Mouse (Mus musculus) heart, adult 8-10 months (tissue): Measurements from ENCODE around the gene Faap20. TPM values are rescaled to one million over a fixed set of nuclear protein-coding genes. Genes with fewer than 3 reads are reported as not detected.
"Not testable (repeated sequence)": the region's sequence is repeated elsewhere in the genome, so short reads cannot be mapped to it uniquely, and the experiment has no call there.

Experiments used
- DNase-seq: peaks from one replicate; pipeline ENCODE4 v3.0.0; 2022; ENCODE audit warnings: low spot score
- total RNA-seq, 4 experiments: library from RNA; stranded (reverse); gene quantifications; 2 replicates each; pipeline ENCODE4 v1.2.4; 2022

Faap20 gene
- total RNA-seq, 4 experiments from 2014 or later, result 12.4 to 17.8 (median 15.9) TPM

DNA sequence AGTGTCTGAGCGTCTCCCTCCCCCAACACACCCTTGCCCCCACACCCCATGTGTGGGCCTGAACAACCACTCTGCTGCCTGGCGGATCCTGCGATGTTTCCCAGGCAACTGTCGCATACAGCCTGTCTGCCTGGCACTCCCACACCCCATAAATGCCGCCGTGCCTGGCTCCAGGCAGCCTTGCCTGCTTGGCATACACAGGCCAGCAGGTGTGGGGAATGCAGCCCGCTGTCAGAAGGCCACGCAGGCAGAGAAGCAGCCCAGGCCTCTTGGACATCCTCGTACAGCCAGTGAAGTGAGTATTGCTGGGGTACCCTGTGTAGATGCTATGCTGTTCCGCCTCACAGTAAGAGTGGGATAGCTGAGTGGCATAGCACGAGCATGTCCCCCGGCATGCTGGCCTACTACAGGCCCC is 2.9 kb upstream of the Faap20 start:
- no peak for DNase-seq

DNA sequence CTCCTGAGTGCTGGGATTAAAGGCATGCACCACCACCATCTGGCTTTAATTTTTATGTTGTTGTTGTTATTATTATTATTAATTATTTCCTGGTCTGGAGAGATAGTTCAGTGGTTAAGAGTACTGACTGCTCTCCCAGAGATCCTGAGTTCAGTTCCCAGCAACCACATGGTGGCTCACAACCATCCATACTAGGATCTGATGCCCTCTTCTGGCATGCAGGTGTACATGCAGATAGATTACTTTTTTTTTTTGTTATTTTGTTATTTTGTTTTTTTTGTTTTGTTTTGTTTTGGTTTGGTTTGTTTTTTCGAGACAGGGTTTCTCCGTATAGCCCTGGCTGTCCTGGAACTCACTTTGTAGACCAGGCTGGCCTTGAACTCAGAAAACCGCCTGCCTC is 1.5 kb upstream of the Faap20 start:
- DNase-seq, result not testable (repeated sequence)

DNA sequence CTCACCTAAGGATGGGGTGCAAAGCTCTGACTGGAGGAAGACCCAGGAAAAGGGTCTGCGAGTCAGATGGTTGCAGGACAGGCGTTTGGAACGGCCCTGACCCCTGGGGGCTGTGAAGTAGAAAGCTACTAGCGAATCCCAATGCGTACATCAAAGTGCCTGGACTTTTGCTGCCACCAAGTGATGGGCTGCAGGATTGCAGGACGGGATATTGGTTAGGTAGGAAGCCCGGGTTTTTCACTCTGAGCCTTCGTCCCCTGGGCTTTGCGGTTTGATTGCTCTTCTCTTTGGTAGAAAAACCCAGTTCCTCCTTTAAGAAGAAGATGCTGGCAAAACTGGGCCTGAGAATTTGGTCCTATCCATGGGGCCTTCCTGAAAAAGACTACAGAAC is 350 bp upstream of the Faap20 start:
- peak; percentile 96 for DNase-seq

DNA sequence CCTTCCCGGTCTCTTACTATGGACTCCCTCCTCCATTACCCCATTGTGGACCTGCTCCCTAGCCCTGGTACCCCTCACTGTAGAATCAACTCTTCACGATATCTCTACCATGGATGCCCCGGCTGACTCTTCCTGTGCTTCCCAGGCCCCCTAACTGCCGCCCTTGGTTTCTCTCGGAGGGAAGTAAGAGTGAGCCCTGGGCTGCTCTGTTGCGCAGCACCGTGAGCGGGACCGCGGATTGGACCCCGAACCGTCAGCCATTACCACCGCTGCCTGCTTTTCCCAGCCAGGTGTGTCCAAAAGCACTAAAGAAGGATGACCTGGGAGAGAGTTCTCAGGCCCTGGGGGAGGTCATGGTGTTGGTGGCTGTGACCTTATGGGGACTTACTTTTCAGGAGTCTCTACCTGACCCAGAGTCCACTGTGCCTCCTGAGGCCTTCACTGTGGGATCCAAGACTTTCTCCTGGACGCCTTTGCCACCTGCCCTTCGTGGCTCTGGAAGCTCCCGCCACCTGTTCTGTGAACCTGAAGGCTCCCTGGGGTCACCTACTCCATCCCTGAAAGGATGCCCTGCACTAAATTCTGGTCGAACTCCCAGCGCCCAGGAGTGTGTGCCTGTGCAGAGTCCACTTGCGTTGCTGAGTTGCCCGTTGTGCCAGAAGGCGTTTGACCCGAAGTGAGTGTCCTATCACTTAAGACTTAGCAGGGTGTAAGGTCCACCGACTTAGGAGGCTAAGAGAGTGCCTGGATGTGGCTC is 937 bp downstream of the Faap20 start:
- no peak for DNase-seq

DNA sequence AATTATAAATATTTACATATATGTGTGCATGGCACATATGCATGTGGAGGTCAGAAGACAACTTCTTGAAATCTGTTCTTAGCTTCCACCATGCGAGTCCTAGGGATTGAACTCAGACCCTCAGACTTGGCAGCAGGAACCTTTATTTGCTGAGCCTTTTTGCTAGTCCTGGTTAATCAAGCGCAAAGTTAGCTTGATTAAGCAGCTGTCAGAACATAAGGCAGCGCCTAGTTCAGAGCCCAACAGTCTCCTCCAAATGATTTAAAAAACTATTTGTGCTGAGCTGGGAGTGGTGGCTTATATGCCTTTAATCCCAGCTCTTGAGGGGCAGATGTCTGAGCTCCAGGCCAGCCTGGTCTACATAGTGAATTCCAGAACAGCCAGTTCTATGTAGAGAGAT is 1.5 kb downstream of the Faap20 start:
- DNase-seq, result no peak

DNA sequence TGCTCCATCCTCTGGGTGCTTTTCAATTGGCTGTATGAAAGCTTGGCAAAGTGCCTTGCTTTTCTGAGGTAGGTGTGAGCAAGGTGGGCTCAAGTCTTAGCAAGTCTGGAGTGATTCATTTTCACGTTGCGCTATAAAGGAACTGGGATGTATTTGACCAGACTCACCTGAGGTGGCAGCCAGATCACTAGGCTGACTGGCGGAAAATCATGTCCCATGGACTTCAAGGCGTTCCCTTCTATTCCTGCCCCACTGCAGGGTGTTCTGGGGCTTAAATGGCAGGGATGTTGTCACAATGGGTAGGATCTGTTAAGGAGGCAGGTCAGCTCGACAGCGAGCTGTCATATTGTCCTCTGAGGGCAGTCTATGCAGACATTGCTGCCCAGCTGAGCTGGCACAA is 2.7 kb downstream of the Faap20 start:
- no peak for DNase-seq

DNA sequence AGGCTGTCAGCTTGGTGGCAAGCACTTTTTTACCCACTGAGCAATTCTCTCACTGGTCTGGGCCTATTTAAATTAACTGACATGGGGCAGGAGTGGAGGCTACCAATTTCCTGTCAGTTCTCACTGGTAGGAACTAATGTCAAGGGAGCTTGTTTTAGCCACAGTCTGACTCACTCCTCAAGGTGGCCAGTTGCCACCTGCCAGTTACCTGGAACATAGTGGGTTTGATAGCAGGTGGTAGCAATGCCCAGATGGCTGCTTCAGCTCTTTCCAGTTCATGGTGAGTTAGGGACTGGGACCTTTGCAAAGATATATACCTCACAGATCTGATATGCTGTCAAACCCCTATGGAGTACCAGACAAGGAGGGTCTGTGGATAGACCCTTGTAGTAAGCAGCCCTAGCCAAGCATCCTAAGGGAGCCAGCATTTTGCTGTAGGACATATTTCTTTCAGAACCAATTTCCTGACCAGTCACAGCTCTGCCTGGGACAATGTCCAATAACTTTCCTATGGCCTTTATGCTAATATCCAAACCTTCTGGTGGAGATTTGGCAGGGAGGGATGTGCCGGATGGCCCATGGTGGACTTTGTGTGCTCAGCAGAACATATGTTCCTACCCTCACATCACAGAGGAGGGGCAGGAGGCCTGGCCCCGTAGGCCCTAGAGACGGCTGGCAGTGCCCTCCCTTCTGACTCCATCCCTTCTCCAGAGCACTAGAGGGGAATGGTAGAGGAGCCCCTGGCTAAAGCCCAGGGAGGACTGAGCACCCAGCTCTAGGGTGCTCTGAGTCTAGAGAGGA is 15.1 kb downstream of the Faap20 start:
- no peak for DNase-seq

DNA sequence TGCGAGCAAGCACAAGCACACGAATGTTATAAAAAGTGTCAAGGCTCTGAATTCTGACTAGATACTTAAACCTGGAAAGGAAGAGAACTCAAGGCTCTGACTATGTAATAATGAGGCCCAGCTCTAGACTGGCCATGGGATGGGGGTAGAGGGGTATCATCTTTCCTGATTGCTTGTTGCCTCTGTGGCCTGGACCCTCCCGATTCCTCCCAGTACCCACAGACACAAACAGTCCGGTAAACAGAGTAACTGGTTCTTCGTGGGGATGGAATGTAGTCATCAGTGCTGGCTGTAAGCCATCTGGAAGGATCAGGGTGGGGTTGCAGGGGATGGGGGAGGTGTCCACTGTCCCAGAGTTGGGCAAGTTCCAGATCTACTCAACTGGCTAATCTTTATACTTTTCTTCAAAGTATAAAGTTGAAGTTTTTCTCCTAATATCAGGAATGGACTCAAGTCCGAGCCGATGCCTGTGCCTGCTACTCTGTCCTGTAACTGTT is 17.5 kb downstream of the Faap20 start:
- DNase-seq, result no peak

DNA sequence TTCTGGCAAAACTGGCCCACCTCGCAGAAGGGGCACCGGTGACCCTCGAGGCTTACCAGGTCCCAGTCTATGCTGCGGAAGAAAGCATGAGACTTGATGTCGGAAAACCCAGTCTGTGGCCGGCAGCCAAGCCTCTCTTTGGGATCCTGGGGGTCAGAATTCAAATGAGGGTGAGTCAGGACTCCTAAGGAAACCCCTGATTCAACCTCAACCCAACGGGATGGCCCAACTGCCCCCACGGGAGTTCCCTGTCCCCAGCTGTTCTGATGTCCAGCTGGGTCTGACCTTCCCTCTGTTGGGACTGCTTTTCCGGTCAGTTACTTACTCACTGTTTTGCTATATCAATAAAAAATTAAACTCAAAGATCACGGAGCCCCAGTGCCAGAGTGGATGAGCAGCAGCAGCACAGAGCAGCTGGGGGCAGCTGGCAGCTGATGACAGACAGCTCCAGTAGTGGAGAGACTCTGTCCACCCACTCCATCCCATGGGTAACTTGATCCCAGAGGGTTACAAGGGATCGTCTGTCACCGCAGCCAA is 18.1 kb downstream of the Faap20 start:
- DNase-seq, result no peak

DNA sequence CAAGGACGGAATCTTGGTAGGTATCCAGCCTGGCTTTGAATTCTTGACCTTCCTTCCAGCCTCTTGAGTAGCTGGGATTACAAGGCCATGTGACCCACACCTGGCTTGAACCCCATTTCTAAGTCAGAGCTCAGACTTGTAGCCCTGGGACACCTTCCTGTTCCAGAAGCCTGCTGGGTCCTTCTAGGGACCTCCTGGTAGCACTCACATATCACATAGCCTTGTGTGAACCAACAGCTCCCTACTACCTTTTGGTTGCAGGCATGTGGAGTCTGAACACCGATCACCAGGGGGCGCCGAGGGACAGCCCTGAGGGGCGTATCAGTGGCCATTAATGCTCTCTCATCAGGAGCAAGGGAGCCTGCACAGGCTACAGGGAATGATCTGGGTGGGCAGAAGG is 18.8 kb downstream of the Faap20 start:
- peak; percentile 50 for DNase-seq

DNA sequence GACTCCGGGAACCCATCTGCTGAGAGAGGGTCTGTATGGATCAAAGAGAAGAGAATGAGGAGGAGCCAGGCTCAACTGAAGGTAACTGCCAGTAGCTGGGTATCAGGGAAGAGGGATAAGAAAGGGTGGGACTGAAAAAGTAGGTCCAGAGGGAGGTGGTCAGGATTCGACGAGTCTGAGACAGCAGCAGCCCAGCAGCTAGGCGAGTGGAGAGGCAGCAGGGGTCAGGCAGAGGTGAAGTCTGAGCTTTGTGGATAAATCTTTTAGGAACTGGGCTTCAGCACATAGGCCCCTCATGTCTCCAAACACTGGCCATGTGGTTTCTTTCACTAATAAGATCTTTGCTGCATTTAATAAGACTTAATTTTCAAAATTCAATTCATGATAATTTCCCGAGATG is 24.8 kb downstream of the Faap20 start:
- DNase-seq, result no peak

DNA sequence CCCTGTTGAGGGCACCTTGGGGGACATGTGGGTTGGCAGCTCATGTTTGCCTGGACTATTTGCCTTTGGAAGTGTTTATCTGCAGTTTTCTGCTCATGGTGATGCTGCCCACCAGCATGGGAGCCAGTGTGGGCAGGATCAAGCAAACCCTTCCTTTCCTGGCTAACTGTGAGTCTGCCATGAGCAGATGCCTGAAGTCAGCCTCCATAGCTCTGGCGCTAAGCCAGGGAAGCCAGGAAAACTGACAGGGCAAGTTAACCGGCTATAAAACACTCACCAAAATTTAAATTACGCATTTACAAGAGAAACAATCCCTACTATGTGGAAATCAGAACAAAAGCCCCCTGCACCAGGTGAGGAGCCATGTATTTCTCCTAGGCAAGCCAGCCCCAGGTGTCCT is 25.2 kb downstream of the Faap20 start:
- no peak for DNase-seq

DNA sequence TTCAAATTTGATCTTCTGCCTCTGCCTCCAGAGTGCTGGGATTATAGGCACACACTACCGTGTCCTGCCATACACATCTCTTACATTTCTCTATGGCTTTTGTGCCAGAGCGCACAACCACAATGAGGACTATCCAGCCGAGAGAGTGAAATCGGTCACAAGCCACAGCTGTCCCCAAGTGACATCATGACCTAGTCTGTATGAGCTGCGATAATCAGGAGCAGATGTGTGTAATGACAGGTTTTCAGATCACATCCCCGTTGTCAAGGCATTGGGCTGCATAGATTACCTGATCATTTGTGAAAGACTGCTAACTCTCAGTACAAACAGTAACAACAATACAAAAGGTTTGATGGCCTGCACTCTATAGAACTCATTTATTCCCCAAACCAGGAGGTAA is 28.4 kb downstream of the Faap20 start:
- no peak for DNase-seq

DNA sequence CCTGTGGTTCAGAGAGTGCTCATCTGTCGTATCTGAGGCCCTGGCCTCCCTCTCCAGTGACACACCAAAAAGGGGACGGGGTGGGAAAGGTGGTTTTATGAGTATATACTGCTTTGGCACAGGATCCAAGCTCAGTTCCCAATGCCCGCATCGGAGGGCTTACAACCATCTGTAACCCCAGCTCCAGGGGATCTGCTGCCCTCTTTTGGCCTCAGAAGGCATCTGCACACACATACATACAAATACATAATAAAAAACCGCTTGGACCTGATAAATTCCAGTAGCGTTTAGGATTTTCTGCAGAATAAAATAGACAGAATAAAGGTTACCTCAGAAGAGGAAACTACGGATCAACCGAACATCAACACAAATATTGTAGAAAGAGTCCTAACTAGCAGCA is 29.5 kb downstream of the Faap20 start:
- DNase-seq, result no peak

DNA sequence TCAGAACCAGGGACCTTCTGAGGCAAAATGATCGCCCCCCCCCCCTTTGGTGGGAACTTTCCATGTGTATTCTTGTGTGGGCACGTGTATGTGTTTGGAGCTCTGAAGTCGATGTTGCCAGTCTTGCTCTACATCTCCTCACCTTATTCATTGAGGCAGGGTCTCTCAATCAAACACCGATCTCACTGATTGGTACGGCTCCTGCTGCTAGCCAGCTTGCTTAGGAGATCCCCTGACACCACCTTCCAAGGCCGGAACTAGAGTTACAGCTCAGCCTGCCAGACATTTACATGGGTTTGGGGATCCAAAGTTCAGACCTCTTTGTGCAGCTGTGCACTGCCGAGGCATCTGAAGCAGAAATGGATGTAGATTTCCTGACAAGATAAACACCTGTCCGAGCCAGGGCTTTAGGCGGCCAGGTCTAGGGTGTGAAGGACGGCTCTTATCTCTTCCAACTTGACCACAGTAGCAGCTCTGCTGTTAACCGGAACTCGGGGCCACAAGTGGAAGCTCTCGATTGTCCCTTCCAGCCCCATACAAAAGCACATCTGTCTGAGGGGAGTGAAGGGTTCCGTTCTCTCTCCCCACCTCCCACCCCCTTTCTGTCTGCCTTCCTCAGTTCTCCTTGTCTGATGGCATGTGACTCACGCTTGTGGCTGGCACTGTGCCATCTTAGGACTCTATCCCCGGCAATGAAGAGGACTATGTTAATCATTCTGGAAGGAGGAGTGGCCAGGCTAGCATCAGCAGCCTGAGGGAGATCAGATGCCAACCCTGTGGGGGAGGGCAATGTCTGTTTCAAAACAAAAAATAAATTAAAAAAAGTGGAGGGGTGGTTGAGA is 30.5 kb downstream of the Faap20 start:
- DNase-seq, result no peak

DNA sequence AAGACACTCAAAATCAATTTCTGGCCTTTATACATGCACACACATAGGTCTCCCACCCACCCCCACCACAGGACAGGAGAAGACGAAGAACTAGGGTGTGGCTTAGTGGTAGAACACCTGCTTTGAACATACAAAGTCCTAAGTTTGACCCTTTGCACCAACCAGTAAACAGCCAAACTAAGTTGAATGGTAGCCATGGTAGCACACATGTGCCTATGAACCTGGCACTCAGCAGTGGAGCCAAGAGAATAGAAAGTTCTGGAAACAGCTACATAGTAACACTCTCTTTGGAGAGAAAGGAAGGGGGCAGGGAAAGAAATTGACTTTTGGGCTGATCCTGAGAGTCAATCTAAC is 31.1 kb downstream of the Faap20 start:
- no peak for DNase-seq

DNA sequence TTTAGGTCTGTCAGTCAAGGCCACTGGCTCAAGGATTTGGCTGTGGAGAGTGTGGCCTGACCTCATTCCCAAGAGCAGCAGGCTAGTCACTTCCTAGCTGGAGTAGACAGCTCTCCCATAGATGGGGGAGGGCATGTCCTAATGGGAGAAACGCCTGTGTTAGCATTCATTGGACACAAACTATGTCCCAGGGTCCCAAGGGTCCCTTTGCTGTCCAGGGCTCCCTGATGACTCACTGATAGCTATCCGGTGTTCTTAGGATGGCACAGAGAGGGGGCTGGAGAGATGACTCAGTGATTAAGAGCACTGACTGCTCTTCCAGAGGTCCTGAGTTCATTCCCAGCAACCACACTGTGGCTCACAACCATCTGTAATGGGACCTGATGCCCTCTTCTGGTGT is 31.6 kb downstream of the Faap20 start:
- DNase-seq, result no peak

DNA sequence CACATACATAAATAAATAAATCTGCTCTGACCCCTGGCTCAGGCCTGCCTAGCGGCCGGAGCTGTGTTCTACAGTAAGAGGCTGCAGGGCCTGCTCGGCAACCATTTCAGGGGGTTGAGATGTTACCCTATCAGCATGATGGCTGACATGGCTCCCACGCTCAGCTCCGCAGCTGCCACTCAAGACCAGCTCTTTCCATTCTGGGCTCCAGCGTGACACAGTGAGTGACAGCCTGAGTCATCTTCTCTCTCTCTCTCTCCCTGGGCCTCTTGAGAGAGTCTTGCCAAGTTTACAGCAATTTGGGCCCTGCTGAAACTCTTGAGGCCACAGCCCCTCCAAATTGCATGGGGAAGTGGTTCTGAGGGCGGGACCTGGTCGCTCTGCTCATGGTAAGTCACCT is 32.0 kb downstream of the Faap20 start:
- no peak for DNase-seq

DNA sequence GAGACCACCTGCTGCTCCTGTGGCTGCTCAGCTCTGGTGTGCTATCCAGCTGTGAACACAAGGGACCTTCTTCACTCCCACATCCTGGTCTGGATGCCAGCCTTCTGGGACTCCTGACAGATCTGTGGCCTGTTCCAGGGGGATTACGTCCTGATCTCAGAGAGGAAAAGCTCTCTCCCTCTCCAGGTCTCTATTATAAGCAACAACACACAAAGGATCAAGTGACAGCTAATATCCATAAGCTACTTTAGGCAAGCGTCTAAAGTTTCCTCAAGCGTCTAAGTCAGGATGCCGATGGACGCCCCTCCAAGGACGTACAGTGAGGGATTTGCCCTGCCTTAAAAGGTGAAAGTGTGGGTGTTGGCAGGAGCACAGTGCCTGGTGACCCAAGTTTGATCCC is 32.6 kb downstream of the Faap20 start:
- DNase-seq, result no peak

DNA sequence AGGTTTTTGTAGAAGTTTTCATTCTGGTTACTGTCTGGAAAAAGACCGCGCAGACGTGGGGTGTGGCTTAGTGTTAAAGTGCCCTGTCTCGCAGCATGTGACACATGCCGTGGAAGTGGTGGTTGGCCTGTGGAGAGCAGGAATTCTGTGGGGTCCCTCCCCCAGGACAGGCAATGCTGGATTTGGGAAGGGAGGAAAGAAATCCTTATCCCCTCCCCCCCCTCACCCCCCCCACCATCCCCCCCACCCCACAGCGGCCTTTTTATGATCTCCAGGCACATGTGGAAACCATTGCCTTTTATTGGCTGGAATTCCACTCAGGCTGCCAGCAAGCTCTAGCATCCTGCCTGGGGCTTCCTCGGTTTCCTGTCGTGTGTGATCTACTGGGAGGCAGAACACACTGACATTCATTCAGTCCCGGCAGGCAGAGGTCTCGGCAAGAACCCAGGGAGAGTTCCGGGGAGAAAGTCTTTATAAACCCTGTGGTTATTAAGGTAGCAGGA is 33.5 kb downstream of the Faap20 start:
- DNase-seq, result peak; percentile 44

DNA sequence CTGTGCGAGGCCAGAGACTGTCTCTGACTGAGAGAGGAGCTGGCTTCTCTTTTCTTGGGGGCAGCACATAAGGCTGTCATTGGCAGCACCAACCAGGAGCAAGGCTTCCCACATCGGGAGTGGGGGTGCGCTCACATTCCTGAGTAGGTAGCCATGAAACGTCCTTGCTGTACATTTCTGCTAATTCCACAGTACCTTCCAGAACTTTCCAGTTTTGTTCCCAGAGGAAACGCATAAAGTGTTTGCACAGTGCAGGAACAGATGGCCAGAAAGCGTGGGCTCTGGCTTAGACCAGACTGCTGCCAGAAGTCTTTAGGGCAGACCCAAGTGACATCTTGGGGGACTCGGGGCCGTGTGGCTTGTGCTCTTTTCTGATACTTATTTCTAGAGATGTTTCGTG is 34.0 kb downstream of the Faap20 start:
- no peak for DNase-seq
